Mouse (Mus musculus): ENCODE measurements around the gene B430218F22Rik. TPM values are rescaled to one million over a fixed set of nuclear protein-coding genes. Genes with fewer than 3 reads are reported as not detected.

Gene B430218F22Rik
- polyA plus RNA-seq, 1 experiment from 2014 or later = 1.1 TPM

DNA sequence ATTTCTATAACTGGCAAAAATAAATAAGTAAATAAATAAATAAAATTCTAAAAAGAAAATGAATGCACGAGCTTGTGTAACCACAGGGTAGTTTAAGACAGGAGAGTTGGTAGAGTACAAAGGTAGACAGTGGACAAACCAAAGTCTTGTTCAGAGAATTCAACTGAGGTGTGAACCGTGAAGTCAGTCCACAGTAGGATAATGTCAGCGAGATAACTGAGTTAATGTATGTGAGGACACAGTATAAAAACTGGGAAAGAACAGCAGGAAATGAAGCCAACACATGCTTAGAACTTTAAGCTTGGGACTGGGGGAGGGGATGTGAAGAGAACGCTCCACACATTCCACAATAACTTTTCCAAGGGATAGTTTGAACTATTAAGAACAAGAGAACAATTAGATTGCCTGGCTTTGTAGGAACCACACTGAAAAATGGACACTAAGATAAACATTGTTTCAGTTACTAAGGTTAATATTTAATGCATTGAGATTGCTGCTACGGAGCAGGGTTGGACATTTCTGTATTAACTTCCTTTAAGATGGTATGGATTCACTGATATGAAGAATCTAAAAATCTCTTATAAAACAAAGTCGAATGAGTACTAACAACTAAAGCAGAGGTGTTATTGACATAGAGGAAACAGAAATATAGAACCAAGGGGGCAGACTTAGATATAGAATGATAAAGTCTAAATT, 25.0 kb downstream of the B430218F22Rik start:
- ATAC-seq (replicated peaks) = no peak
- no peak overlapping the region for H3K9ac ChIP-seq (replicated peaks)
- WGBS = 84% methylated on average over 6 of the region's 6 CpGs
- no peaks in the 10 kb centered on the region for H3K27me3 ChIP-seq
- H3K27ac ChIP-seq (replicated peaks) = no peak overlapping the region
- no peak overlapping the region for H3K4me3 ChIP-seq
- H3K9me3 ChIP-seq = no peaks in the 10 kb centered on the region
- H3K4me2 ChIP-seq (replicated peaks) = no peak overlapping the region
- no peaks in the 10 kb centered on the region for H3K4me1 ChIP-seq
- H3K36me3 ChIP-seq = no peaks in the 10 kb centered on the region

- 29% methylated on average over 4 of the region's 4 CpGs for WGBS
- Histone ChIP-seq H3K27me3 (no peaks in the 10 kb centered on the region), H3K36me3 (no peaks in the 10 kb centered on the region), H3K4me1 (peaks cover 4% of the 10 kb centered on the region; the same call in 1 of the 2 replicates), H3K9ac (replicated peaks) (no peak overlapping the region), H3K9me3 (no peaks in the 10 kb centered on the region), H3K4me2 (replicated peaks) (no peak overlapping the region), H3K27ac (replicated peaks) (no peak overlapping the region), H3K4me3 (no peak overlapping the region)
- no peak for ATAC-seq (replicated peaks)
Measured at GRCm38 (mm10) chr13:118418163-118418562, 31.7 kb downstream of the B430218F22Rik start.

DNA sequence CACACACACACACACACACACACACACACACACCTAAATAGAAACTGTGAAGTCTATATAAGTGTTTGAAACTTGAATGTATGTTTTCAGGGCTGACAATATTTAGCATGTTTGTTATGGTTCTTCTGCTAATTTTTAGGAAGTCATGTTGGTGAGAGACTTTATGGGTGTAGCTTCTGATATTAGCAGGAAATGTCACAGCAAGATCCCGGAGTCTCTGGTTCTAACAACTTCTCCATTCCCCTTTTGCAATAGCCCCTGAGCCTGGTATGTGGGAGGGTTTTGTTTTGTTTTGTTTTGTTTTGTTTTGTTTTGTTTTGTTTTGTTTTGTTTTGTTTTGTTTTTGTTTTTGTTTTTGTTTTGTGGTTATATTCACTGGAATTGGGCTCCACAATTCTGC, 34.0 kb downstream of the B430218F22Rik start:
- Histone ChIP-seq H3K9me3 (no peaks in the 10 kb centered on the region), H3K27me3 (no peaks in the 10 kb centered on the region), H3K36me3 (no peaks in the 10 kb centered on the region), H3K4me3 (no peak overlapping the region), H3K27ac (replicated peaks) (no peak overlapping the region), H3K4me2 (replicated peaks) (no peak overlapping the region), H3K9ac (replicated peaks) (no peak overlapping the region), H3K4me1 (peaks cover 4% of the 10 kb centered on the region; the same call in 1 of the 2 replicates)
- ATAC-seq (replicated peaks) = no peak
- 85% methylated on average over 1 of the region's 1 CpGs for WGBS

- H3K9me3 ChIP-seq = no peaks in the 10 kb centered on the region
- H3K9ac ChIP-seq (replicated peaks) = no peak overlapping the region
- no peak overlapping the region for H3K4me3 ChIP-seq
- no peaks in the 10 kb centered on the region for H3K27me3 ChIP-seq
- ATAC-seq (replicated peaks) = no peak
- H3K4me2 ChIP-seq (replicated peaks) = no peak overlapping the region
- no peak overlapping the region for H3K27ac ChIP-seq (replicated peaks)
- peaks cover 4% of the 10 kb centered on the region; the same call in 1 of the 2 replicates for H3K4me1 ChIP-seq
- no peaks in the 10 kb centered on the region for H3K36me3 ChIP-seq
- WGBS = 80% methylated on average over 1 of the region's 1 CpGs
Measured at GRCm38 (mm10) chr13:118420847-118421246, 34.4 kb downstream of the B430218F22Rik start.

Other genes starting within 250 kb of the B430218F22Rik start
- 27.6 and 27.7 TPM in 2 replicates for gene Mrps30, start 622 bp downstream of the B430218F22Rik start, polyA plus RNA-seq (2015; fragmentation: Nextera tagmentation; extraction: Ambion mirVana)

Measured in forebrain, embryonic 15.5 days (tissue).